Mouse (Mus musculus): ENCODE data around the gene Trarg1.

Gene Trarg1

GRCm38 (mm10) chr11:76674199-76674598 lies 5.4 kb upstream of the Trarg1 start:
- no peak for DNase-seq (ENCODE audit: low spot score)

- no peak for DNase-seq (ENCODE audit: low spot score)
Observed at GRCm38 (mm10) chr11:76674704-76675103, 4.9 kb upstream of the Trarg1 start.

GRCm38 (mm10) chr11:76685604-76686003 lies 6.0 kb downstream of the Trarg1 start:
- DNase-seq (ENCODE audit: low spot score): no peak

GRCm38 (mm10) chr11:76692096-76692495 lies 12.5 kb downstream of the Trarg1 start:
- DNase-seq (ENCODE audit: low spot score): no peak

- no peak for DNase-seq (ENCODE audit: low spot score)
Observed at GRCm38 (mm10) chr11:76695810-76696209, 16.2 kb downstream of the Trarg1 start.

- DNase-seq (ENCODE audit: low spot score): no peak
Observed at GRCm38 (mm10) chr11:76699626-76700025, 20.0 kb downstream of the Trarg1 start.

- no peak for DNase-seq (ENCODE audit: low spot score)
Observed at GRCm38 (mm10) chr11:76707656-76708055, 28.0 kb downstream of the Trarg1 start.

- no peak for DNase-seq (ENCODE audit: low spot score)
Observed at GRCm38 (mm10) chr11:76708066-76708465, 28.5 kb downstream of the Trarg1 start.

- DNase-seq (ENCODE audit: low spot score): no peak
Observed at GRCm38 (mm10) chr11:76708881-76709280, 29.3 kb downstream of the Trarg1 start.

GRCm38 (mm10) chr11:76709625-76710452 lies 30.2 kb downstream of the Trarg1 start:
- peak; percentile 47 for DNase-seq (ENCODE audit: low spot score)

- DNase-seq (ENCODE audit: low spot score): no peak
Observed at GRCm38 (mm10) chr11:76717000-76717399, 37.4 kb downstream of the Trarg1 start.

GRCm38 (mm10) chr11:76723911-76724310 lies 44.3 kb downstream of the Trarg1 start:
- DNase-seq (ENCODE audit: low spot score): no peak

- DNase-seq (ENCODE audit: low spot score): no peak
Observed at GRCm38 (mm10) chr11:76728093-76728492, 48.5 kb downstream of the Trarg1 start.

- DNase-seq (ENCODE audit: low spot score): no peak
Observed at GRCm38 (mm10) chr11:76730650-76731049, 51.0 kb downstream of the Trarg1 start.

GRCm38 (mm10) chr11:76734560-76734959 lies 55.0 kb downstream of the Trarg1 start:
- DNase-seq (ENCODE audit: low spot score): no peak

GRCm38 (mm10) chr11:76735753-76736324 lies 56.2 kb downstream of the Trarg1 start:
- DNase-seq (ENCODE audit: low spot score): no peak

GRCm38 (mm10) chr11:76739125-76739524 lies 59.5 kb downstream of the Trarg1 start:
- DNase-seq (ENCODE audit: low spot score): peak; percentile 21

GRCm38 (mm10) chr11:76742511-76742910 lies 62.9 kb downstream of the Trarg1 start:
- DNase-seq (ENCODE audit: low spot score): no peak

- DNase-seq (ENCODE audit: low spot score): peak; percentile 15
Observed at GRCm38 (mm10) chr11:76744550-76744949, 64.9 kb downstream of the Trarg1 start.

GRCm38 (mm10) chr11:76745921-76746320 lies 66.3 kb downstream of the Trarg1 start:
- DNase-seq (ENCODE audit: low spot score): no peak
